Mouse (Mus musculus): ENCODE data around the gene Acadvl. TPM values are rescaled to one million over a fixed set of nuclear protein-coding genes. Genes with fewer than 3 reads are reported as not detected.

Acadvl gene
- polyA plus RNA-seq, 1 experiment from 2014 or later, result 178 TPM

DNA sequence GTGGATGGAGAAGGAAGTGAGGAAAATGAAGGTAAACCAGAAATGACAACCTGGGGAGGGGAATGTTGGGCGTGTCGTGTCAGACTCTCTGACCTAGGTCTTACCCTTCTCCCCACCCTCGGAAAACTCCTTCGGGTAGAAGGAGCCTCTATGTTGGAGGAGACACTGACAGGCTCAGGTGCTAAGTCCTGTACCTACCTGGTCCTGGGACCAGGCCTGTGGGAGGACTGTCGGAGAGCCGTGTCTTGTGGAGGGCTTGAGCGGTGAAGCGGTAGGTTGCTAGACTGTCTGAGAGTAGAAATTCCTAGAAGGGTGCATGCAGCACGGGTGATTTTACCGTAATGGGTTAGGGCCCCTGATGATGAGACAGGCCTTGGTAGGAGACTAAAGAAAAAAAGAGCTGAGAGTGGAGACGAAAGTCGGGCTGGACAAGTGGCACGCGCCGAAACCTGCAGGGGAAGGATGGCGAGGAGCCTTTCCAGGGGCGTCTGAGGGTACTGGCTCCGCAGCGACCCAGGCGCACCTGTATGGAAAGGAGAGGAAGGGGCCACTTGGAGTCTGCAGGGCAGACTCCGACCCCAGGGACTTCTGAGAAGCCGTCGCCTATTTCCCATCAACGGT lies 50.5 kb downstream of the Acadvl start, which contains the start of gene Cldn7:
TSS of gene Cldn7 (plus strand) at position 130 of the 621 bp plus-strand sequence.
- Histone ChIP-seq H3K27ac (peak within 1 kb of the TSS; percentile 83), H3K9me3 (replicated peaks; ENCODE audit: low read length) (no peaks in the 10 kb centered on the region), H3K4me3 (replicated peaks; ENCODE audit: low read depth, low read length) (peak within 1 kb of the TSS; percentile 49), H3K4me2 (ENCODE audit: low read length) (peak within 1 kb of the TSS; percentile 49), H3K27me3 (ENCODE audit: insufficient read depth, low read length) (peaks cover 12% of the 10 kb centered on the region), H3K4me1 (replicated peaks; ENCODE audit: insufficient read depth, low read length) (no peaks in the 10 kb centered on the region), H3K36me3 (ENCODE audit: insufficient read depth, low read length) (no peaks in the 10 kb centered on the region), H3K9ac (ENCODE audit: low read depth, low read length) (peak within 1 kb of the TSS; percentile 63)
- 7% methylated on average over 24 of the region's 24 CpGs for WGBS
- no peak for DNase-seq (ENCODE audit: low spot score)
- no peak for TF ChIP-seq CTCF (IDR thresholded peaks at IDR 0.05; ENCODE audit: low read depth)
- no peak for ATAC-seq (replicated peaks; ENCODE audit: low FRiP score, low read depth)

DNA sequence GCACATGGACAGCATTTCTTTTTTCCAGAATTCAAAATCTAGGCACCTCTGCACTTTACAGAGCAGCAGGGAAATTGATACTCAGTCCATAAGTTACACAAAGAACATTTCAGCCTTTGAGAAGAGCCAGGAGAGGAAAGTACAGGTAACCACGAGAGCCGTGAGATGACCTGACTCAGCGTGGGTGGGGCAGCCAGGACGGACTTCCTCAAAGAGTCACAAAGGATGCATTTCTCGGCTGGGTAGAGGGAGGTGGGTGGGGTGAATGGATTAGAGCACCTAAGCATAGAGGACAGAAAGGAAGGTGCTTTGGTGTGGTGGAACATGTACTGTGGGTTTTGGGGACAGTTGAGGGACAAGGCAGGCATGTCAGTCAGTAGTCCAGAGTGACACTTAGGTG lies 53.4 kb downstream of the Acadvl start:
- Histone ChIP-seq H3K9me3 (replicated peaks; ENCODE audit: low read length) (no peaks in the 10 kb centered on the region), H3K4me2 (ENCODE audit: low read length) (no peak overlapping the region), H3K9ac (ENCODE audit: low read depth, low read length) (no peak overlapping the region), H3K4me1 (replicated peaks; ENCODE audit: insufficient read depth, low read length) (no peaks in the 10 kb centered on the region), H3K4me3 (replicated peaks; ENCODE audit: low read depth, low read length) (no peak overlapping the region), H3K36me3 (ENCODE audit: insufficient read depth, low read length) (no peaks in the 10 kb centered on the region), H3K27ac (no peak overlapping the region), H3K27me3 (ENCODE audit: insufficient read depth, low read length) (peaks cover 7% of the 10 kb centered on the region)
- no peak for ATAC-seq (replicated peaks; ENCODE audit: low FRiP score, low read depth)
- TF ChIP-seq CTCF (IDR thresholded peaks at IDR 0.05; ENCODE audit: low read depth), result no peak
- WGBS, result 22% methylated on average over 5 of the region's 5 CpGs
- no peak for DNase-seq (ENCODE audit: low spot score)

DNA sequence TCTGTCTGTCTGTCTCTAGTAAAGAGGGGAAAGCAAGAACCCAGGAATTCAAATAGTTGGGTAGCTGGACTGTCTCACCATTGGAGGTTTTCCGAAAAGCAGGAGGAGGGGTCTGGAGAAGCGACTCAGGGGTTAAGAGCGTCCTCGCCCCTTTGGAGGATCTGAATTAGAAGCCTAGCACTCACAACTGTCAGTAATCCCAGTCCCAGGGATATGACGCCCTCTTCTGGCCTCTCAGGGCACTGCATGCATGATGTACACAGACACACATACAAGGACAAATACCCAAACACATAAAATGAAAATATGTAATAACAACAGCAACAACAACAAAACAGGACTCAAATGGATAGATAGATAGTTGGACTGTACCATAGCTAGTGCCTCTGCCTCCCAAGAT lies 54.6 kb downstream of the Acadvl start:
- peak; percentile 58 for TF ChIP-seq CTCF (IDR thresholded peaks at IDR 0.05; ENCODE audit: low read depth)
- Histone ChIP-seq H3K36me3 (ENCODE audit: insufficient read depth, low read length) (no peaks in the 10 kb centered on the region), H3K9me3 (replicated peaks; ENCODE audit: low read length) (no peaks in the 10 kb centered on the region), H3K4me1 (replicated peaks; ENCODE audit: insufficient read depth, low read length) (no peaks in the 10 kb centered on the region), H3K9ac (ENCODE audit: low read depth, low read length) (no peak overlapping the region), H3K27me3 (ENCODE audit: insufficient read depth, low read length) (peaks cover 7% of the 10 kb centered on the region), H3K27ac (no peak overlapping the region), H3K4me3 (replicated peaks; ENCODE audit: low read depth, low read length) (no peak overlapping the region), H3K4me2 (ENCODE audit: low read length) (no peak overlapping the region)
- WGBS, result 45% methylated on average over 5 of the region's 5 CpGs
- no peak for ATAC-seq (replicated peaks; ENCODE audit: low FRiP score, low read depth)
- DNase-seq (ENCODE audit: low spot score), result no peak

MicroRNA genes within 50 kb of the gene (microRNA counts, 519-probe panel; counts per million panel counts)
- 330 counts per million, percentile 68 among the panel's probes with 10 or more counts for microRNA mmu-miR-324-3p
- 4,386 counts per million, percentile 77 among the panel's probes with 10 or more counts for microRNA mmu-miR-324-5p

Small RNA genes within 50 kb of the gene (microRNA-seq; reads per million reads assigned to microRNA genes)
- gene Gm44349 (not detected), gene Mir324 (2,007 reads per million, percentile 84 among the genes with 10 or more reads in this experiment)

Other genes starting within 250 kb of the Acadvl start
- 2.7 and 3.3 TPM in 2 replicates for gene Zbtb4, start 249.5 kb downstream of the Acadvl start, polyA plus RNA-seq (2015; fragmentation: Nextera tagmentation; extraction: Ambion mirVana)
- 12.0 and 12.1 TPM in 2 replicates for gene Chrnb1, start 219.5 kb downstream of the Acadvl start, polyA plus RNA-seq (2015; fragmentation: Nextera tagmentation; extraction: Ambion mirVana)
- gene Fgf11, start 213.6 kb downstream of the Acadvl start, polyA plus RNA-seq (2015; fragmentation: Nextera tagmentation; extraction: Ambion mirVana), result 0.63 and 0.98 TPM in 2 replicates
- gene Tmem102, start 209.8 kb downstream of the Acadvl start, polyA plus RNA-seq (2015; fragmentation: Nextera tagmentation; extraction: Ambion mirVana), result 22.9 and 23.0 TPM in 2 replicates
- gene Gm39566, start 200.1 kb downstream of the Acadvl start, polyA plus RNA-seq (2015; fragmentation: Nextera tagmentation; extraction: Ambion mirVana), result not detected in 2 replicates
- gene Spem2, start 196.9 kb downstream of the Acadvl start, polyA plus RNA-seq (2015; fragmentation: Nextera tagmentation; extraction: Ambion mirVana), result not detected in 2 replicates
- gene Spem1, start 193.2 kb downstream of the Acadvl start, polyA plus RNA-seq (2015; fragmentation: Nextera tagmentation; extraction: Ambion mirVana), result not detected in 2 replicates
- 4.1 and 4.7 TPM in 2 replicates for gene Nlgn2, start 177.6 kb downstream of the Acadvl start, polyA plus RNA-seq (2015; fragmentation: Nextera tagmentation; extraction: Ambion mirVana)
- gene Tmem256, start 176.9 kb downstream of the Acadvl start, polyA plus RNA-seq (2015; fragmentation: Nextera tagmentation; extraction: Ambion mirVana), result 485 and 528 TPM in 2 replicates
- gene Plscr3, start 169.0 kb downstream of the Acadvl start, polyA plus RNA-seq (2015; fragmentation: Nextera tagmentation; extraction: Ambion mirVana), result 96.4 and 102 TPM in 2 replicates
- gene Tnk1, start 156.7 kb downstream of the Acadvl start, polyA plus RNA-seq (2015; fragmentation: Nextera tagmentation; extraction: Ambion mirVana), result 6.3 and 7.0 TPM in 2 replicates
- gene Tmem95, start 137.4 kb downstream of the Acadvl start, polyA plus RNA-seq (2015; fragmentation: Nextera tagmentation; extraction: Ambion mirVana), result not detected in 2 replicates
- 7.7 and 7.8 TPM in 2 replicates for gene Kctd11, start 134.0 kb downstream of the Acadvl start, polyA plus RNA-seq (2015; fragmentation: Nextera tagmentation; extraction: Ambion mirVana)
- gene Acap1, start 119.9 kb downstream of the Acadvl start, polyA plus RNA-seq (2015; fragmentation: Nextera tagmentation; extraction: Ambion mirVana), result 0.33 and 0.48 TPM in 2 replicates
- 12.5 and 13.0 TPM in 2 replicates for gene 2810408A11Rik, start 114.4 kb downstream of the Acadvl start, polyA plus RNA-seq (2015; fragmentation: Nextera tagmentation; extraction: Ambion mirVana)
- 9.7 and 12.7 TPM in 2 replicates for gene Neurl4, start 114.3 kb downstream of the Acadvl start, polyA plus RNA-seq (2015; fragmentation: Nextera tagmentation; extraction: Ambion mirVana)
- gene Gps2, start 101.5 kb downstream of the Acadvl start, polyA plus RNA-seq (2015; fragmentation: Nextera tagmentation; extraction: Ambion mirVana), result 63.0 and 65.0 TPM in 2 replicates
- 1,371 and 1,476 TPM in 2 replicates for gene Eif5a, start 93.5 kb downstream of the Acadvl start, polyA plus RNA-seq (2015; fragmentation: Nextera tagmentation; extraction: Ambion mirVana)
- 6.8 and 7.5 TPM in 2 replicates for gene Ybx2, start 79.6 kb downstream of the Acadvl start, polyA plus RNA-seq (2015; fragmentation: Nextera tagmentation; extraction: Ambion mirVana)
- 21.4 and 23.1 TPM in 2 replicates for gene Slc2a4, start 67.2 kb downstream of the Acadvl start, polyA plus RNA-seq (2015; fragmentation: Nextera tagmentation; extraction: Ambion mirVana)
- 238 and 246 TPM in 2 replicates for gene Cldn7, start 50.6 kb downstream of the Acadvl start, polyA plus RNA-seq (2015; fragmentation: Nextera tagmentation; extraction: Ambion mirVana)
- gene Ctdnep1, start 34.3 kb downstream of the Acadvl start, polyA plus RNA-seq (2015; fragmentation: Nextera tagmentation; extraction: Ambion mirVana), result 28.3 and 29.1 TPM in 2 replicates
- 97.3 and 97.9 TPM in 2 replicates for gene Elp5, start 32.9 kb downstream of the Acadvl start, polyA plus RNA-seq (2015; fragmentation: Nextera tagmentation; extraction: Ambion mirVana)
- gene Gabarap, start 24.3 kb downstream of the Acadvl start, polyA plus RNA-seq (2015; fragmentation: Nextera tagmentation; extraction: Ambion mirVana), result 626 TPM in 2 replicates
- 61.9 and 62.6 TPM in 2 replicates for gene Phf23, start 19.6 kb downstream of the Acadvl start, polyA plus RNA-seq (2015; fragmentation: Nextera tagmentation; extraction: Ambion mirVana)
- gene Dvl2, start 14.8 kb downstream of the Acadvl start, polyA plus RNA-seq (2015; fragmentation: Nextera tagmentation; extraction: Ambion mirVana), result 25.8 and 27.1 TPM in 2 replicates
- 4.3 and 6.5 TPM in 2 replicates for gene Dlg4, start 1.5 kb upstream of the Acadvl start, polyA plus RNA-seq (2015; fragmentation: Nextera tagmentation; extraction: Ambion mirVana)
- gene Asgr1, start 38.7 kb upstream of the Acadvl start, polyA plus RNA-seq (2015; fragmentation: Nextera tagmentation; extraction: Ambion mirVana), result 2.5 and 2.9 TPM in 2 replicates
- gene Asgr2, start 77.2 kb upstream of the Acadvl start, polyA plus RNA-seq (2015; fragmentation: Nextera tagmentation; extraction: Ambion mirVana), result 0.14 TPM in 1 of 2 replicates, not detected in the other
- gene Mgl2, start 114.9 kb upstream of the Acadvl start, polyA plus RNA-seq (2015; fragmentation: Nextera tagmentation; extraction: Ambion mirVana), result 0.37 and 0.47 TPM in 2 replicates
- 0.99 and 1.4 TPM in 2 replicates for gene Clec10a, start 140.8 kb upstream of the Acadvl start, polyA plus RNA-seq (2015; fragmentation: Nextera tagmentation; extraction: Ambion mirVana)
- gene Slc16a11, start 197.3 kb upstream of the Acadvl start, polyA plus RNA-seq (2015; fragmentation: Nextera tagmentation; extraction: Ambion mirVana), result 11.2 and 12.6 TPM in 2 replicates
- 20.6 and 21.4 TPM in 2 replicates for gene Slc16a13, start 205.7 kb upstream of the Acadvl start, polyA plus RNA-seq (2015; fragmentation: Nextera tagmentation; extraction: Ambion mirVana)
- 22.0 TPM in 2 replicates for gene Bcl6b, start 214.4 kb upstream of the Acadvl start, polyA plus RNA-seq (2015; fragmentation: Nextera tagmentation; extraction: Ambion mirVana)
- 147 and 150 TPM in 2 replicates for gene 0610010K14Rik, start 222.5 kb upstream of the Acadvl start, polyA plus RNA-seq (2015; fragmentation: Nextera tagmentation; extraction: Ambion mirVana)
- 15.6 and 15.9 TPM in 2 replicates for gene Gm21988, start 224.4 kb upstream of the Acadvl start, polyA plus RNA-seq (2015; fragmentation: Nextera tagmentation; extraction: Ambion mirVana)
- gene Rnasek, start 224.4 kb upstream of the Acadvl start, polyA plus RNA-seq (2015; fragmentation: Nextera tagmentation; extraction: Ambion mirVana), result 455 and 492 TPM in 2 replicates
- 3.8 and 4.0 TPM in 2 replicates for gene Alox12, start 239.9 kb upstream of the Acadvl start, polyA plus RNA-seq (2015; fragmentation: Nextera tagmentation; extraction: Ambion mirVana)

Data from kidney, postnatal 0 days (tissue).